Mouse (Mus musculus): ENCODE measurements around the gene Igfbp7.
A peak's percentile ranks its signal among the peaks of the same experiment; 100 is the strongest.

Igfbp7 gene

DNA sequence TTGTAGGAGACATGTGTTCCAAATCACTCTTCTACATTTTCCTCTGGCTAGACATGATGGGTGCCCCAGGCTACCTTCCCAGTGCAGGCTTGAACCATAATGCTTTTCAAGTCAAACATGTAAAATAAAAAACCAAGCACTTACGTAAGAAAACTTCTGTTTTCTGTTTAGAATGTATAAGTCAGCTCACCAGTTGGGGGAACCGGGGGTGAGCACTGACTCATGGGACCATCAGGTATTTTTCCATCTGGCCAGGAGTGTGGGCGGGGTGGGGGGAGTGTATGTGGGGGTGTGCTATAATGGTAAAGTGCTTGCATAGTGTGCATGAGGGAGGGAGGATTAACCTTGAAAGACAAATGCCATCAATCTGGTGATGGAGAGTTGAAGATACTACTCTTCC lies 29.8 kb downstream of the Igfbp7 start:
- DNase-seq = no peak

- DNase-seq = no peak
Observed at GRCm38 (mm10) chr5:77375546-77375945, 32.3 kb downstream of the Igfbp7 start.

DNA sequence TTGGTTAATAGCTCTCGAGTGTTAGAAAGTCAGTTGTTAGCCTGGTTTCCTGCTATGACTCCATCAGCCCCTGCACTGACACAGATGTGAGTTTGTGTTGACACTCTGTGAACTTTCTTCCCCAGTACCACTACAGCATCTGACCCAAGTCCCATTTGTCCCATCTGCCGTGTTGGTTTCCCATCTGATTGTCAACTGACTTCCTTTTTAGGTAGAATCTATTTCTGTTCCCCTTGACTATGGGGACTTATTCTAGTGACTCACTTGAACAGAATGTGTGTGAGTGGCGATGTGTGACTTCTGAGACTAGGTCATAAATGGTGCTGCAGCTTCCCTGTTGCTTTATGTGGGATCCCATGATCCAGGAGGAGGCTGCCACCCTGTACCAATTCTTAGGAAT lies 32.9 kb downstream of the Igfbp7 start:
- no peak for DNase-seq

GRCm38 (mm10) chr5:77372778-77373177 lies 35.1 kb downstream of the Igfbp7 start:
- DNase-seq = peak in 1 of 2 experiments; percentile 36

DNA sequence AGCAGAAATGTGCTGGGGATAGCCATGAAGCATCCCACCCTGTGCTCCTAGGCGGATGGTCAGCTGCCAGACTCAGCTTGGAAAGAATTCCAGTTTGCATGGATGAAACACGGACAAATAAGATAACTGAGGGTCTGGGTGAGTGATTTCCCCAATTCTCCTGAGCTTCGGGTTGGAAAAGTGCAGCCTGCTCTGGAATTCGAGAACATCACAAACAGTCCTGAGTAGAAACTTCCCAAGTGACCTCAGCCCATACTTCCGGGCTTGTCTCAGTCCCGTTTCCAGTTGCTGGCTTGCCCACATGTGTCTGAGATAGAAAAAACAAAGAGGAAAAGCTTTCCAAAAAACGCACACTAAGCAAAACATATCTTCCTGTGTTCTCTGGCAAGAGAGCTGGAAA lies 35.6 kb downstream of the Igfbp7 start:
- no peak for DNase-seq

DNA sequence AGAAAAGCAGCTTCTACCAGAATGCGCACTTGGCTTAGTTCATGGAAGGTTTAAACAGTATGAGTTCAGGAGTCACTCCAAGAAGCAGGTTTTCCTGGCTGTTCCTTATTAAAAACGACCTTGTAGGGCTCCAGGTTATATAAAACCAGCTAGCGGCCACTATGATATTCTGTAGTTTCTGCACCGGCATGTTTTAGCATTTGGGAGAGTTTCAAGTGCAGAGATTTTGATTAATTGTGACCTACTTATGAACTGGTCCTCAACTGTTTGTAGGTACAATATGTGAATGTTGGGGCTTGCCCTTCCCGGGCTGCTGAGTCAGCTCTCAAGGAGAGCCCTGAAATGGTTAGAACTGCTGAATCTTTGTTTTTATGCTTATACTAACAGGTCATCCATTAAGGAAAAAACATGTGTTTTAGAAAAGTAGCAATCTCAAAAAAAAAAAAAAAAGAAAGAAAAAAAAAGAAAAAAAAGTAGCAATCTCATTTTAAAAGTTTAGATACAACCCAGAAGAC lies 37.4 kb downstream of the Igfbp7 start:
- no peak for DNase-seq

- no peak for DNase-seq
Observed at GRCm38 (mm10) chr5:77369394-77369793, 38.4 kb downstream of the Igfbp7 start.

GRCm38 (mm10) chr5:77368194-77368593 lies 39.6 kb downstream of the Igfbp7 start:
- DNase-seq = no peak

GRCm38 (mm10) chr5:77367682-77368081 lies 40.2 kb downstream of the Igfbp7 start:
- DNase-seq = no peak

DNA sequence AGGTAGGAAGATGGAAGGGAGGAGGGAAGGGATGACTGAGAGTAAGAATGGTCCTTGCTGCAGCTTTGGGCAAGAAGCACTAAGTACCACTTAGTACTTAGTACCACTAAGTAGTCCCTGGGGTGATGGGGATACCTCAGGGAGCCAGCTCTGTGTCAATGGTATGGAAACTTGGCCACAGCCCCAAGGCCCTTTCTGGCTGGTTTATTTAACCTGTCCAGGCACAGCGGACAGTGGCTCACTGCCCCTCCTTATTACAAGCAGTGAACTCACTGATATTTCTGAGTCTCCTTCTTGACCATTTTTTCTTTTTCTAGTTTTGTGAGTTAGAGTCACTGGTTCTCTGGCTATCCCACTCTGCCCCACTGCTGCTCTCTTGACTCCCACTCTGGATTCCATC lies 40.7 kb downstream of the Igfbp7 start:
- DNase-seq = no peak

DNA sequence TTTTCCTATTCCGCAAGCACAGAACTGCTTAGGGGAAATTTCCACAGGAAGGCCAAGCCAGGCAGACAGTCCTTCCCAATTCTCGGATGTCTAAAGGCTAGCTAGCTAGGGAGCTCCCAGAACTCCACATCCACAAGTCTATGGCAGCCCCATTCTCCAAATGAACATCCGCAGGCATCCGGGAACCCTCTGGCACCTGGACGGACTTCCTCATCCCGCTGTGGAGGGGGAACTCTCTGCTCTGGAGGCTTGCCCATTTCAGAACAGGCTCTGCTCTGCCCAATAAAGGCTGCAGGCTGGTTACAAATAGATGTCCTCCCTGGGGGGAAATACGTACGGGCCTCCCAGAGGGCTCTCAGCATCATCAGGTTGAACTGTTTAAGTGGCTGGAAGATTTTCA lies 41.5 kb downstream of the Igfbp7 start:
- DNase-seq = no peak

DNA sequence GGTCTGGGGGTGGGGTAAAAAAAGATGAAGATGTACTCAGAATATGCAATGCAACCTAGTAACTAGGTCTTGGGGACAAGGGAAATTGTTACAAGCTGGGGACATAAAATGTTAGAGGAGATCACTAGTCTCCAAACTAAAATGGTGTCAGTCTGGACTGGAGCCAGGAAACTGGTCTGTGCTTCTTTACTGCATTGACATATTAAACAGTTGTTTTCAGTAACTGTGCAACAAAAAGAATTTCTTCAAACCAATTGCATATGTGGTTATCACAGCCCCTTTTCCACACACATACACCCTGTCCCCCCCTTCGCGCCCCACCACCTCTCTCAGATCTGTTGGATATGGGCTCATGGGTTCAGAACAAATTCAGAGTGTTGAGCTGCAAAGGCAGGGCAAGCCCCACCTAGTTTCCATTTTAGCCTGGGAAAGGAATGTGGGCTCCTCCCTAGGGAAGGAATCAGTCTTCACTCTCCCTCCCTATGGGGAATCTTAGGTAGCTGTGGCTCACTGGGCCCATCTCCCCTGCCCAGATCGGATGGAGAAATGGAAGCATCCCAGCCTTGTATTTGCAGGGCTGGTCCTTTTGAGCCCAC lies 43.3 kb downstream of the Igfbp7 start:
- no peak for DNase-seq

DNA sequence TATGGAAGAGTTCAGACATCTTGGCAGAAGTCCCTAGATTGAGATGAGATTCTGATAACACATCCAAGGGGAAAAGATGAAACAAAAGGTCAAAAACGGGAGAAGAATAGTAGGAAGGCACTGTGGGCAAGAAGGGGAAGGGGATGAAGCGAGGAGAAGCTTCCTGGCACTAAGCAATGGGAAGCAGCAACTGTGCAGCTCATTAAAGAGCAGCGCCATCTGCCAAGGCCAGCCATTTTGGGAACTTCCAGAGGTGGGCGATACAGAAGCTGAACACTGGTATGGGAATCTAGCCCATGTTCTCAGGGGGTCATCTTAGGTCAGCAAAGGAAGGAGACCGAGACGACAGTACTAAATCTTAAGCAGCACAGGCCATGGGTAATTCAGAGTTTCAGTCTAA lies 44.2 kb downstream of the Igfbp7 start:
- DNase-seq = no peak

GRCm38 (mm10) chr5:77362120-77362519 lies 45.7 kb downstream of the Igfbp7 start:
- no peak for DNase-seq

DNA sequence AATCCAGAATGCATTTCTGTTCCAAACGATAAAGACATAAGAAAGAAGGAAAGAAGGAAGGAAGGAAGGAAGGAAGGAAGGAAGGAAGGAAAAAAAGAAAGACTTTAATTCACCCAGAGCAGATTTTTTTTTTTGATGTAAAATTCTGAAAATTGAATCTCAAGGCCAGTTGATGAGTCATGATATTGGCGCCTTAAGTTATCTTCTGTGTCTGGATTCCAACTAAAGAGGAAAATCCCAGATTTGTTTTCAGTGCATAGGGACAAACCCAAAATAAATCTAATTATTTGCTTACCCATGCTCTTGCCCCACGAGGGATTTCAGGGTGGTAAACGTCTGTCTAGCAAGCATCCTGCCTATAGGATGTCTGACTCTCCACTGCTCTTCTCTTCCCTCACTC lies 46.8 kb downstream of the Igfbp7 start:
- no peak for DNase-seq

- no peak for DNase-seq
Observed at GRCm38 (mm10) chr5:77359971-77360370, 47.9 kb downstream of the Igfbp7 start.

DNA sequence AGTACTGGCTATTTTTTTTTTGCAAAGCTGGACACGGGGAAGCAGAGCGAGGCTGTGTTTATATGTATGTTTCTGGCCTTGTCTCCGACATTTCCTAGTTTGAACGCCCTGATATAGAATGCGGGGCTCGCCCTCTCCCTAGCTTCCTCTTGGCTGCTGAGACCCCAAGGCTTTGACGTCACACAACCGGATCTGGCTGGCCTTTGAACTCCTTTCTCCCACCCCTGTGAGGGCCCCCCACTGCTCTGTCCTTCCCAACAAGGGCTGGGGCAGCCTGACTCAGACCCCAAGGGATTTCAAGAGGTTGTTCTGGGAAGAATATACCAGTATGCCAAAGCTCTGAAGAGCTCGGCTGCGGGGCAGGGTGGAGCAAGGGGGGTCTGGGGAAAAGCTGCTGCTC lies 49.5 kb downstream of the Igfbp7 start:
- DNase-seq = peak; percentile 27 to 50

GRCm38 (mm10) chr5:77357405-77358149 lies 50.3 kb downstream of the Igfbp7 start:
- peak; percentile 75 to 80 for DNase-seq

DNA sequence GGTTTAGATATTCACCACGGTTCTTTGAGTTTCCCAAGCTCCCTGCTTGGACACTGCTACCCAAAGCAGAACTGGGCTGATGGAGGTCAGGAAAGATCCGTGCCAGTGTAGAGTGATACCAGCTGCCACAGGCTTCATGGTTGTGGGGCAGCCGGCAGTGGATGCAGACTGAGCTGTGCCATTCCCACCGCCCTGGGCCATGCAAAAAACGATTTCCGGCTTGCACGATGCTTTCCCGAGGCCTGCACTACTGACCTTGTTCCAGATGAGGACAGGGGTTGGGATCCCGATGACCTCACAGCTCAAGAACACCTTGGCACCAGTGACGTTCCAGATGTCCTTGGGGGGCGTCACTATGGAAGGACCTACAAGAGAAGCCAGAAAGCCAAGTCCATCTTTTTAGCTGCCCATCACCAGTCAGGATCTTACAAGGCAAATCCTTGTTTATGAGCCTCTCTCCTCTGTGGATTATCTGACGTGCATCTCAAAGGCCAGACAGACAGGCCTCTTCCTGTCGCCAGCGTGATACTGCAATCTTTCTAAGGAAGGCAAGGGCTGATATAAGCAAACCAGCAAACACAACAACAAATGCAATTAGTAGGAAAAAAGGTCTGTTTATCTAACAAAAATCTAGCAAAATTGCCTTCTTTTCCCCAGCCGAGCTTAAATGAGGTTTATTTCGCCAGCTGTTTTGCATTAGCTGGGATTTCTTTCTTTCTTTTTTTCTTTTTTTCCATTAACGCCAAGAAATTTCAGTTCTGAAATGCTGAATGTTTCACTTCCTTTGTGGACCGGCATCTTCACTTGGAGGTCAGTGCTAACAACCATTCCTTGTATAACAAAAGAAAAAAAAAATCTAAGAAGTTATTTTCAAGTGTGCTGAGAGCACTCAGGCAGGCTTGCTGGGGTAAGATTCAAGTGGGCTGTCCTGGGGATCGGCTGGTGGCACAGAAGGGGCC lies 52.3 kb downstream of the Igfbp7 start:
- no peak for DNase-seq

DNA sequence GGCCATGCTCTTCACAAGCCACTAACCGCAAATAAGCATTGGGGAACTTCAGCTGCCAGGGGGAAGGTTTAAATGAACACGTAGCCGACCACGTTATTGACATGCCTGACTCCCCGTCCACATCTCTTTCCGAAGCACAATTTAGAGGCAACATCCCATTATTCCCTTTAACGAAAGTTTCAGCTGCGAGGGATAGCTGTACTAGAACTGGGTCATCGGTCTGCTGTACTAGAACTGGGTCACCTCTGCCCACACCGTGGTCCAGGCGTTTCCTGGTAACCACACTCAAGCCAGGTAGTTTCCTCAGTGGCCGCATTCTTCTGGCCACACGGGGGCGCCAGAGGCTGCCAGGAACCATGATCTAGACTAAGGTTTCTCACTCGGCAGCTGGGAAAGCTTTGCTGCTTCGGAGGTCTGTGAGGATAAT lies 53.5 kb downstream of the Igfbp7 start:
- peak; percentile 70 to 79 for DNase-seq

GRCm38 (mm10) chr5:77351691-77352090 lies 56.1 kb downstream of the Igfbp7 start:
- no peak for DNase-seq

- DNase-seq = no peak
Observed at GRCm38 (mm10) chr5:77349971-77350658, 57.7 kb downstream of the Igfbp7 start.

DNA sequence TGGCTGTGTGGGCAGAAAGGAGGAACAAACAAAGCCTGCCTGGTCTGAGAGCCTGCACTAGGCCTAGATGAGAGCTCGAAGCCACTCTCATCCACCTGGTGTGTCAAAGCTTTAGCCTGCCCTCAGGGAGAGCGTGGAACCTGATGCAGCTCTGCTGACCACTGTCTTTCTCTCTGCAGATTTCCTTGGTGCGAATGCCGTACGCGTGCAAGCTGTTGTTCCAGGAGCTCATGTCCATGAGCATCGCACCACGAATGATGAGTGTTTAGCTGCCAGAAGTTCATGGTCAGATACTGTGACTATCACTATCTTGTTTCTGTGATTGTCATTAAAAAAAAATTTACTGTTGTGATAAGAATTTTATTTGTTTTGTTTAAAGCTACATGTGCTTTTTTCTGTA lies 58.9 kb downstream of the Igfbp7 start:
- DNase-seq = no peak

Data from thymus, postnatal 36 days (tissue).